Mouse (Mus musculus): ENCODE measurements around the gene Tk1.
"Not testable (repeated sequence)": the region's sequence is repeated elsewhere in the genome, so short reads cannot be mapped to it uniquely, and the experiment has no call there.

Gene Tk1

DNA sequence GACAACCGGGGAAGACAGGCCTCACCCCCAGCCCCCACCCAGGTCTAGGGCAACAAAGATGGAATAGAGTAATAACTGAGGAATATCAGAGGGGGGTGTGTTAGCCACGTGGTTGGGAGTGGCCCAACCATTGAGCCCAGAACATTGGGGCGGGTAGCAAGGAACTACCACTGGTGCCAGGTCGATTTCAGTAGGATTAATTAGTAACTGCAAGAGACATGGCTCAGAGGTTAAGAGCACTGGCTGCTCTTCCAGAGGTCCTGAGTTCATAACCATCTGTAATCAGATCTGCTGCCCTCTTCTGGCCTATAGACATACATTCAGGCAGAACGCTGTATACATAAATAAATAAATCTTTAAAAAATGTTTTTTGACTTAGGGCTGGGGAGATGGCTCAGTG, 20.7 kb upstream of the Tk1 start:
- no peak for DNase-seq (ENCODE audit: low read depth)

GRCm38 (mm10) chr11:117845651-117846050, 19.8 kb upstream of the Tk1 start:
- no peak for DNase-seq (ENCODE audit: low read depth)

- no peak for DNase-seq (ENCODE audit: low read depth)
Measured at GRCm38 (mm10) chr11:117844997-117845396, 19.1 kb upstream of the Tk1 start.

DNA sequence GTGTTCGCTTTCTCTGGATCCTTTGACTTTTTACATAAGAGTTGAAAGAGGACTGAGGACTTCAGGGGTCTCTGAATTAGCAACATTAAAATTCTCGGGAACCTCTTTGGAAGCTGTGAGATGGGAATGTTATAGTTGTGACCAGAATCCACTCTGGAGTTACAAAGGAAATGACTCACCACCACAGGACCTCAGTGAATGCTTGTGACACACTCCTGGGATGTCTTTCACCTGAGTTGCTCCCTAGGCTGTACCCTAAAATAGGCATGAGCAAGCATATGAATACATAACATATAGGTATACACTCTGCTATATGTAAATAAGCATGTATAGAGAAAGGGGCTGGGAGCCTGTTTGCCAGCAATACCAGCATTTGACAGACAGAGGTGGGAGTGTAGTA, 17.5 kb upstream of the Tk1 start:
- DNase-seq (ENCODE audit: low read depth) = no peak

DNA sequence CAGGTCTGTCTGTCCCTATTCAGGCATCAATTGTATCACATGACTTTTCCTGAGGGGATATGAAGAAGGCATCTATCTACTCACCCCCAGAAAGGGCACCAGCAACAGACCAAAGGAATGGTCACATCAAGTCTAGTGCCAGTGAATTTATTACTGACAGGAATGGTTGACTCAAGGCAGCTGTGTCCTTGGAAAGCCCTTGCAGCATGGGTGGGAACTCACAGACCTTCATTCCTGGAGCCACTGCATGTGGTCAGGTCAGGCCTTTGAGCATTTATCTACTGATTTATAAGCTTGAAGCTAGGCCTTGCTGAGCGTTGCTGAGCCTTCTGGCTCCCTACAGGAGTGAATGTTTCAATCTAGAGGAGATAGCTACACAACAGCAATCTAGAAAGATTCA, 15.0 kb upstream of the Tk1 start:
- DNase-seq (ENCODE audit: low read depth) = no peak

DNA sequence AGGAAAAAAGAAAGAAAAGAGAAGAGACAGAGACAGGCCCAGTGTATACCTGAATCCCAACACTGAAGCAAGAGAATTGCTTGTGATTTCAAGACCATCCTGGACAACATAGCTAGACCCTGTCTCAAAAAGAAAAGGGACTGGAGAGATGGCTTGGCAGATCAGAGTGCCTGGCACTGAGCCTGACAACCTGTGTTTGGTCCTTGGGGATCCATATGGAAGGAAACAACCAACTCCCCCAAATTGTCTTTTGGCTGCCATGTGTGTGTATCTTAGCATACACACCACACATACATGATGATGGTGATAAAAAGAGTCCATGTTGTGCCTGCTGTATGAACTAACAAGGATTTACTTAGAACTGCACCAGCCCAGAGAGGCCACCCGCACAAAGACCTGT, 13.1 kb upstream of the Tk1 start:
- no peak for DNase-seq (ENCODE audit: low read depth)

DNA sequence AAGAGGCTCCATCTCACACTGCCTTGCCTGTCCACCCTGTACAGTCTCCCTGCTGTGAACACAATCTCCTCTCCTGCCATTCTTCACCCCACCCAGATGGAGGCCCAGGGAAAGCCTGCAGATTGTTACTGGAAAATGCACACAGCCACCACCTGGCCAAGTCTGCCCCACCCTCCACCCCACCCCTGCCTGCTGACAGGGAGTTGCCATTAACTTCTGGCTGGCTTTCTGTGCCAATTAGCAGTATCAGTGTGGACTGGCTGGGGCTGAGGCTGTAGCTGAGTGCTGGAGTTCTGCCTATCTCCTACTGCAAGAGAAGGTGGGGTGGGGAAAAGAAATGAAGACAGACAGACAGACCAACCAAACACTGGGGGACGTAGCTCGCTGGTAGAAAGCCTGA, 12.7 kb upstream of the Tk1 start:
- no peak for DNase-seq (ENCODE audit: low read depth)

DNA sequence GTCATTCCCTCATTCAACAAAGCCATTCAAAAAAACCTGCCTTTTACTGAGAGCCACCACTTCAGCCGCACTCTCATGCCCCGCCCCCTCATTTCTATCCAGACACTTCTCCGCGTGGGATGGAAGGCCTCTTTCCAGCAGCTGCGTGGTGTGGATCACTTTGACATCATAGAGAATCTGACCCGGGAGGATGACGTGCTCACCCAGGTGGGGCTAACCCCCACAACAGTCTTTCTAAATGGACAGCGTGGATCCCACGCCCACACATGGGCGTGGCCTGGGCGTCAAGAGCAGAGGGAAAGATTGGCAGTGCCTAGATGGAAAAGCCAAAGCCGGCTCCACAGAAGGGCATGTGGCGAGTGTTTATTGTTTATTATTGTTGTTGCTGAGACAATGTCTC, 10.4 kb upstream of the Tk1 start:
- no peak for DNase-seq (ENCODE audit: low read depth)

DNA sequence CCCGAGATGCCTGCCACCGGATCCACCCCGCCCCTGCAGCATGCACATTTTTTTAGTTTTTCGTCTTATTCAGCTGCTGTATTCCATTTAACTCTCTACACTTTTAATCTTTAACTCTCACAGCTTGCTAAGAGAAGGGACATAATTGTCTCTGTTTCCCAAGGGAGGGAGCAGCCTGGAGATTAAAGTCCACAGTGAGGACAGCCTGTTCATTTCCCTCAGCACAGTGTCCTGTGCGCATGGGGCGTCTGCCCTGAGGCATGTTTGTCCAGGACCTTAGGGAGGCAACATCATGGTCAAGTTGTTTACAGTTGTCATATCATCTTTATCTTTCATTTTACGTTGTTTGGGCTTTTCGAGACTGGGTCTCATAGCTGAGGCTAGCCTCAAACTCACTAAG, 8.2 kb upstream of the Tk1 start:
- no peak for DNase-seq (ENCODE audit: low read depth)

GRCm38 (mm10) chr11:117833509-117833908, 7.6 kb upstream of the Tk1 start:
- not testable (repeated sequence) for DNase-seq (ENCODE audit: low read depth)

DNA sequence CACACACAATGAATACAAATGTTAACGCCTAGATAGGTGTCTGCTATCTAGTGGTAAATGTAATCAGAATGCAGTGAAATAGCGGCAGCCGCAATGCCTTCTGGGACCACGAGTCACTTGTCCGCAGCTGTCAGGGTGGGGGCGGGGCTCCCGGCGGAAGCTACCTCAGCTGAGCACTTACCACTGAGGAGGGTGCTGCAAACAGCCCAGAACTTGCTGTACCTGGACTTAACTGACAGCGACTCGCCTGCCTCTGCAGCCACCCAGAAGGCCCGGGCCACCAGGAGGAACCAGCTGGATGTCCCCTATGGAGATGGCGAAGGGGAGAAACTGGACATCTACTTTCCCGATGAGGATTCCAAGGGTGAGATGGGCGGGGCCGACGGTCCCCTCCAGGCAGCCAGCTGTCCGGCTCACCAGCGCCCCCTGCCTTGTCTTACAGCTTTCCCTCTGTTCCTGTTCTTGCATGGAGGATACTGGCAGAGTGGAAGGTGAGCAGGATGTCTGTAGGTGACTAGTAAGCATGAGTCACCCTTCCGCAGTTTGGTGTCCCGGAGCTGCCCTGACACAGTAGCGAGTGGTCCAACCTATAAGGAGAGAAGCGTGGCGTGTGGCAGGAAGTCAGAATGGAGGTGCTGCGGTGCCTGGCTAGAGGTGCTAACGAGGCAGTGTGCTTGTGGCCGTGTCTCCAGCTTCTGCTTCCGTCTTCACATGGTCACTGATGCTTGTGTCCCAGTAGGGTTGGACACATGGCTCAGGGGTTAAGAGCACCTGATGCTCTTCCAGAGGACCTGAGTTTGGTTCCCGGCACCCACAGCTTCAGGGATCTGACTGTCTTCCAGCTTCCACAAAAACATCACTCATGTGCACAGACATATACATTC, 6.4 kb upstream of the Tk1 start:
- DNase-seq (ENCODE audit: low read depth) = peak; percentile 87

DNA sequence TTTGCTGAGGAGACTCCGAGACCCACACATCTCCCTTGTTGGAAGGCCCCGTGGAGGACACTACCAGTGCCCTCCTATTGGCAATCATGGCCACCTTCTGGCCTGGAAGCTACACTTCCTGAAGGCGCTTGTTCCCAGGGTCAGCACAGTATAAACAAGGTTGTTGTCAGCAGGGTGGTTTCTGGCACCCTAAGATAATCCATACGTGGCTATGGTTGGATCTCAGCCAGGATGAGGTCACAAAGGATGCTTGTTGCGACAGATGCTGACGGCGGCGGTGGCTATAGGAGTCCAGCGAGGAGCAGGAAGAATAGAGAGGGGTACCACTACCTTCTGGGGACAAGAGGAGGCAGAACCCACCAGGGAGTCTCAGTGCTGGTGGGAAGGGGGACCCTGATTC, 4.5 kb upstream of the Tk1 start:
- DNase-seq (ENCODE audit: low read depth) = no peak

DNA sequence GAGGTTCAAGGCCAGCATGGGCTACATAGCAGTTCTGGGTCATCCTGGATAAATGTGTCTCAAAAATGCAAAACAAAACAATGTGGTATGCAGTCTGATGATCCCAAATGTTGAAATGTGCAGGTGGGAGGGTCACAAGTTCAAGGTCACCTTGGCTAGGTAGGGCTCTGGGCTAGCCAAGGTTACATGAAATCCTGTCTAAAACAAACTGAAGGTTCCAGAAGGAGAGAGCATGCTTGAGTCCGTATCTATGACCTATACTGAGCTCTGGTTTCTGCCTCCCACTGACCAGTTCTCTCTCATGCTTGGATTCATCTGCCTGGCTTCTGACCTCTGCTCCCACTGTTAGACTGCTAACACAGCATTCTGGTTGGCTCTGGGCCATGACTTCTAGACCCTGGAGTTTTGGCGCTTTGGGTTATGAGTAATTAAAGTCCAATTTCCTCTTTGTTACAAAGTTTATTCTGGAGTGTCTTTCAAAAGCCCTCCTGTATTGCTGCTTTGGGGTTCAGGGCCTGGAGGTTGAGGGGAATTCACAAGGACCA, 3.9 kb upstream of the Tk1 start:
- DNase-seq (ENCODE audit: low read depth) = no peak

DNA sequence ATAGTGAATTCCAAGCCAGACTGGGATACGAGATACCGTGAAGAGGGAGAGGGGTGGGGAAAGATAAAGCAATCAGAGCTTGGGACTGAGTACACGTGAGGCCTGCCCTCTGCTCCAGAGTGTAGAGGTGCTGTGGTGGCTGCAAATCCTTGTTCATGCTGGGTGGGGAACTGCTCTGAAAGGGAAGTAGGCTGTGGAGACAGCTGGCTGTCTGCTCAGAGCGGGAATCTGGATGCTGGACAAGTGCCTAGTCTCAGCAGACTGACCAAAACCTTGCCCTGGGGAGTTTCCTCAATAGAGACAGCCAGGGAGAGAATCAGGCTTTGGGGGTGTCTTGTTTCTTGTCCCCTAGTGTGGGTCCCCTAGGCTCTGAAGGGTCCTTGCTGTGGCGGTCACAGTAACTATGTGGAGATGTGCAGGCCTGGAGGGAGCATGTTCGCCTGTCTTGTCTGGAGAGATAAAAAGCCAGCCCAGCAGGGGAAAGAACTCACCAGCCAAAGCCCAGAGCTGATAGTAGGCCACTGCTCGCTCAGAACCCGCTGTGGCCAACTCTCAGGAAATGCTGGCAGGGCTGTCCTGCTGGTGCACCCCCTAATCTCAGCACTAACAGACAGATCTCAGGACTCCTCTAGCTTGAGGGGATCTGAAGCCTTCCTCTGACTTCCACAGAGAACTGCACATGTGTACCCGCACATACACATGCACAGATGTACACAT, 3.2 kb upstream of the Tk1 start:
- DNase-seq (ENCODE audit: low read depth) = no peak

DNA sequence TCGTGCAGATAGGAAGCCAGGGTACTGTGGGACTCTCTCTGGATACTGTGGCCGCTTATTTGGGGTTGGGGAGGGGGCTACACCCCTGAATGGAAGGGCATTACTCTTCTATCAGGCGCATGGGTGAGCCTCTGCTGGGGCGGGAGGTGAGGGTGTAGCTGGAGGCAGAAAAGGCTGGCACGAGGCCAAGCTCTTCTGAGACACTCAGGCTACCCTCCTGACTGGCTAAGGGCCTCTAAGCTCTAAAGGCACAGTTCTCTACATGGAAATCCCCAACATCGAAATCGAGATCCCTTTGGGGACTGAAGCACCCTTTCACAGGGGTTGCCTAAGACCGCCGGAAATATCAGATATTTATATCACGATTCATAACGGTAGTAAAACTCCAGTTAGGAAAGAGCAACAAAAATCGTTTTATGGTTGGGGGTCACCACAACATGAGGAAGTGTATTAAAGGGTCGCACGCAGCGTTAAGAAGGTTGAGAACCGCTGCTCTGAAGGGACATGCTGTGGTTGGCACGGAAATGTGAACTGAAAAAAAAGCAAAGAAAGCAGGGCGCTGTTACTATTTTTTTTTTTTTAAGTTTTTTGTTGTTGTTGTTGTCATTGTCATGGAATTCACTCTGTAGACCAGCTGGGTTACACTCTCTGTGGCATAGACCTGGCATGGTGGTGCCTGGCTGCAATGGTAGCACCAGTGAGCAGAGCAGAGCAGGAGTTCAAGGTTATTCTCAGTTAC, 2.4 kb upstream of the Tk1 start:
- DNase-seq (ENCODE audit: low read depth) = no peak

DNA sequence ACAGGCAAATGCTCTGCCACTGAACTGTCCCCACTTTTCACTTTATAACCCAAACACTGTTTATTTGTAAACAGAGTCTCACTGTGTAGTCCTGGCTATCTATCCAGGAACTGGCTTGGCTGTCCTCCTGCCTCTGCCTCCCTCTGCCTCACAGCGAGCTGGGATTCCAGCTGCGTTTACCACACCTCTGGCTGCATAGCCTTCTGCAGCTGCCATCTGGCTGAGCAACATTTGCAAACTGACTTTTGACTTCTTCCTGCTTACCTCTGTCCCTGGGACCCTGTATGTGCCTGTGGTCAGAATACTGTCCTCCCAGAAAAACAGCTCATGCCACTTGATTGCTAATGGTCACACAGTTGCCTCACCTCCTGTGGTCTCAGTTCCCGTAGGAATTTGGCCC, 1.5 kb upstream of the Tk1 start:
- no peak for DNase-seq (ENCODE audit: low read depth)

GRCm38 (mm10) chr11:117826916-117827315, 1.0 kb upstream of the Tk1 start:
- no peak for DNase-seq (ENCODE audit: low read depth)

GRCm38 (mm10) chr11:117826164-117826563, 272 bp upstream of the Tk1 start:
- no peak for DNase-seq (ENCODE audit: low read depth)

DNA sequence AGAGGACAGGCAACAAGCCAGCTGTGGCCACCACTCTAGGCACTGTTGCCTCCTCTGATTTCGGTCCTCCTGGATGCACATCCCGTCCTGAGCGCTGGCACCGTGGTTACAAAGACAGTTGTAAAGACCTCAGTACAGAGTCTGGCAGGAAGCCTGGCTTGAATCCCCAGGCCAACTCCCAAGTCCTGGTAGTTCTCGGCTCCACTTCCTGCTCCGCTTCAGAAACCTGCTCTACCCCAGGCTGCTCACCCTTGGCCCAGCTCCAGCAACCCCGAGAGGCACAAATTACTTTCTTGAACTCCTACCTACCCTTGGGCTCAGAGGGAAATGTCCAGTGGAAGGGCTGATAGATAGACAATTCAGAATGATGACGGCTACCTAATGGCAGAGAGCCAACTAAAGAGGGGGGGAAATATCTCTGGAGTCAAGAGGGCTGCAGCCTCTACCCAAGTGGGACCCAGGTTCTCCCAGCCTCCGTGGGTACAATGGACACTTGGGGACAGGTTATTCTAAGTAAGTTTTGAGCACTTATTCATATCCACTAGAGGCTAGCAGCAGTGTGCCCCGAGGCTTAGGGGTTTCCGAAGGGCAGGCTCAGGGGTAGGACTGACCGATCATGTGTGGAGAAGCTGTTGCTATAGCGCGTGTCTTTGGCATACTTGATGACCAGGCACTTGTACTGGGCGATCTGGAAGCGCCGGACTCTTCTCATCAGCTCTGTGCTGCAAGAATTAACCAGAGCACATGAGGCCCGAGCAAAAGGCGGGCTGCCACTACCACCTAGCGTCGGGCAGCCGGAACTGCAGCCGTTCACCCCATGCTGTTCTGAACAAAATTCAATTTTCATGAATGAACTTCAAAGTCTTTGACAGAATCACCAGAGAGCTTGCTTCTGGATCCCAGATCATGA, 1.6 kb downstream of the Tk1 start:
- no peak for DNase-seq (ENCODE audit: low read depth)

DNA sequence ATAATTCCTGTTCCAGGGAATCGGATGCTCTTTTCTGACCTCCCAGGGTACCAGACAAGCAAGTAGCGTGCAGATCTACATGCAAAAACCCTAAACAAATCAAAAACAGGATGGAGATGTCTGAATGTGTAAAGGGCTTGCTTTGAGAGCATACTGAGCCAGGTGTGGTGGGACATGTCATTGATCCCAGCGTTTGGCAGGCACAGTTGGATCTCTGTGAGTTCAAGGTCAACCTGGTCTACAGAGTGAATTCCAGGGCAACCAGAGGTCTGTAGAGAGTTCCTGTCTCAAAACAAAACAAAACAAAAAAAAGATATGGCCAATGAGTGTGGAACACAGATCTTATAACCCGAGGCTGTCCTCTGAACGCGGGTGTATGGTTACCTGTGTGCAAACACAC, 2.5 kb downstream of the Tk1 start:
- no peak for DNase-seq (ENCODE audit: low read depth)

- no peak for DNase-seq (ENCODE audit: low read depth)
Measured at GRCm38 (mm10) chr11:117822728-117823241, 3.1 kb downstream of the Tk1 start.
